Mouse (Mus musculus) ovary, postnatal 36 days (tissue): ENCODE results near the gene Neo1.
"Not testable (repeated sequence)": the region's sequence is repeated elsewhere in the genome, so short reads cannot be mapped to it uniquely, and the experiment has no call there.

Experiments used
- DNase-seq: peaks from one replicate; pipeline ENCODE4 v3.0.0; 2022; ENCODE audit warnings: low spot score, mixed read lengths

Neo1 gene

DNA sequence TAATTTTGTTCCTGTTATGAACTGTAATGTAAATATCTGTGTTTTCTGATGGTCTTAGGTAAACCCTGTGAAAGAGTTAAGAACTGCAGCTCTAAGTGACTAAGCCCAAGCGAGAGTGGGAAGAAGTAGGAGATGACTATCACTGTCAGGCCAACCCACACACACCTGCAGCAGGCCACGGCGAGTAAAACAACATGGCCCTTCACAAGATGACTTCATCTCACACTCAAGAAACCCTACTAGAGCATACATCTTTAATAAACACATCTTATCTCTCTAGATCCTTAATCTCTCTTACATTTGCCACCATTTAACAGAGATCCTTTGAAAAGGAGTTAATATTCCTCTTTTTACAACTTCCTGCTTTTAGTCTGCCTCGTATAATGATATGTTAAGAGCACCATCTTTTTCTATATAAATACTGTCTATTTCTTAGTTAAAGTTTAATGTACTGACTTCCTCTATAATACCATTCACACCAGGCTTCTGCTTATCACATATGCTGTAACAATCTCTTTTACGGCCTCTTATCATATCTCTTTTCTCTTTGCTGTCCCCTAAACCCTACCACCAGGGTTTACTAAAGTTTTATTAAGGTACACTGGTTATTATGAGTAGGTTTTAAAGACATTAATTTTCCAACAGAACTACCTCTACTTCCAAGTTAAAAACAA, 46.8 kb downstream of the Neo1 start:
- DNase-seq = no peak

DNA sequence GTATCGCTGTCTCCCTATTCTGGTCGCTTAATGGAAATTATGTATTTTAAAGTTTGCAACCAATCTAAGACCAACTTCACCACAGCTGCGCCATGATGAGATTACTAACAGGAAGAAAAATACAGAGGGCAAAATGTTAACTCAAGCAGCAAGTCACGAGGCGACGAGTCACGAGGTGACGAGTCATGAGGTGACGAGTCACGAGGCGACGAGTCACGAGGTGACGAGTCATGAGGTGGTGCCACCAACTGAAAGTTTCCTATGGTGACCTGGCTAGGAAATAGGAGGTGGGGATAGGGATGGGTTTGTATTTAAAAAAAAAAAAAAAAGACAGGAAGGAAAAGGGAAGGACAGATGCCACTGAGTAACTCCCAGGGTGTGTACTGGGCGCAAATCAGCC, 57.2 kb downstream of the Neo1 start:
- no peak for DNase-seq

DNA sequence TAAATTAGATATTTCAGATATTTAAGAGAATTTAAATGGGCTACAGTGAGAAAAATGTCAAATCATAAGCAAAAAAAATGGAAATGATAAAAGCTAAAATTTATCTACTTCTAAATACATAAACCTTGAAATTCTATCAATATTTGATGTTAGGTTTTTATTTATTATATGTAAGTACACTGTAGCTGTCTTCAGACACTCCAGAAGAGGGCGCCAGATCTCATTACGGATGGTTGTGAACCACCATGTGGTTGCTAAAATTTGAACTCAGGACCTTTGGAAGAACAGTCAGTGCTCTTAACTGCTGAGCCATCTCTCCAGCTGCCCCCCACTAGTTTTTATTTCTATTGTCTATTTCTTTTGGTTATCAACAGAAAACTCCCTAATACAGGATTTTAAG, 65.1 kb downstream of the Neo1 start:
- not testable (repeated sequence) for DNase-seq

DNA sequence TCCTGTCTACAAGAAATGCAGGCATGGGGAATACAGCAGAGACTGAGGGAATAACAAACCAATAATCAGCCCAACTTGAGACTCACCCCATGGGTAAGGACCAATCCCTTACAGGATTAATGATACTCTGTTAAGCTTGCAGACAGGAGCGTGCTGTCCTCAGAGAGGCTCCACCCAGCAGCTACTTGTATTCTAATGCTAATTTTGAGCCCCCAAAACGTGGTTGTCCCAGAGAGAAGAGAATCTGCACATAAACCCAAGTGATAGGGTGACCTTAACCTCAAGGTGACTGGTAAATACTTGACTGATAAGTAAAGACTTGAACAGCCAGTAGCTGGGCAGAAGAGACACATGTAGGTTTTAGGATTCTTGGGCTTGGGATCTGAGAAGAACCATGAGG, 68.9 kb downstream of the Neo1 start:
- no peak for DNase-seq

DNA sequence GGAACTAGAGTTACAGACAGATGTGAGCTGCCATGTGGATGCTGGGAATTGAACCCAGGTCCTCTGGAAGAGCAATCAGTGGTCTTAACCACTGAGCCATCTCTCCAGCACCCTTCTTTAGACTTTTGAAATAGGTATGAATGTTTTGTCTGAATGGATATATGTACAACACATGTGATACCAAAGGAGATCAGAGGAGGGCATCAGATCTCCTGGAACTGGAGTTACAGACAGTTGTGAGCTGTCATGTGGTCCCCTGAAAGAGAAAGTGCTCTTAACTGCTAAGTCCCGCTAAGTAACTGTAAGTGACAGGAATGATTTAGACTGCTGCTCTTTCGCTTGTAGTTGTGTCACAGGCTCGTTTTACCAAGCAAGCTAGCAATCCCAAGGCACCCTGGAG, 80.7 kb downstream of the Neo1 start:
- DNase-seq = no peak

DNA sequence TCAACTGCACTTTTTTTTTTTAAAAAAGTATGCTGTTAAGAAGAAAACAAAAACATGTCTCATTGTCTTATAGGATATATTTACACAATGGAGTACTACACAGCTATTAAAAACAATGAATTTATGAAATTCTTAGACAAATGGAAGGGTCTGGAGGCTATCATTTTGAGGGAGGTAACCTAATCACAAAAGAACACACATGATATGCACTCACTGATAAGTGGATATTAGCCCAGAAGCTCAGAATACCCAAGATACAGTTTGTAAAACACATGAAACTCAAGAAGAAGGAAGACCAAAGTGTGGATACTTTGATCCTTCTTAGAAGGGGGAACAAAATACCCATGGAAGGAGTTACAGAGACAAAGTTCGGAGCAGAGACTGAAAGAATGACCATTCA, 90.3 kb downstream of the Neo1 start:
- not testable (repeated sequence) for DNase-seq

DNA sequence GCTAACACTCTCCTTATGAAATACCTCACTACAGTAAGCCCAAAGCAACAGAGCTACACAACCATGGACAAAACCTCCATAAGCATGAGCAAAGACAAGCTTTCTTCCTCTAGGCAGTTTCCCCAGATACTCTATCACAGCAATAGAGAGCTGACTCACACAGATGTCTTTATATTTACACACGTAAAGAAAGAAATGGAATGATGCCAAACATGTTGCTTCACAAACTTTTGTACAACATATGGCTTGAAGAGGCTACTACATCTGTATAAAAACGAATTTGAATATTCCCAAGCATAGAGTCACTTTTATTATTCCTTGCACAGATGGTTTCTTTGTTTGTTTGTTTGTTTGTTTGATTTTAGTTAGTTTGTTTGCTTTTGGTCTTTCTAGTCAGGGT, 101.5 kb downstream of the Neo1 start:
- no peak for DNase-seq

DNA sequence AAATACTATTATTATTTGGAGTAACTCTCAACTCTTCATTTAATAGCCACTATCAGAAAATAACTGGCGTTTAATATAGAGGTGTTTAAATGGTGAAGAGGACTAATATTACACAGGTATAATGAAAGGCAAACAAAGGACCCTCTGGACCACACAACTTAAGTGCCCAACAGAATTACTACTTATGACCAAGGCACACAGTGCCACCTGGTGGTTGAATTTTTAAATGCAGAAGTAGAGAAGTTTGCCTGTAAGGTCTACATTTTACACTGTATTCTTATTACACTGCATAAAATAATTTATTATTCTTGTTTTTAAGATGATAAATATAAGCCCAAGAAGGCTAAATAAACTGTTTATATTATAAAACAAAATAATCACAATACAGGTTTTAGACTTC, 108.1 kb downstream of the Neo1 start:
- DNase-seq = no peak

DNA sequence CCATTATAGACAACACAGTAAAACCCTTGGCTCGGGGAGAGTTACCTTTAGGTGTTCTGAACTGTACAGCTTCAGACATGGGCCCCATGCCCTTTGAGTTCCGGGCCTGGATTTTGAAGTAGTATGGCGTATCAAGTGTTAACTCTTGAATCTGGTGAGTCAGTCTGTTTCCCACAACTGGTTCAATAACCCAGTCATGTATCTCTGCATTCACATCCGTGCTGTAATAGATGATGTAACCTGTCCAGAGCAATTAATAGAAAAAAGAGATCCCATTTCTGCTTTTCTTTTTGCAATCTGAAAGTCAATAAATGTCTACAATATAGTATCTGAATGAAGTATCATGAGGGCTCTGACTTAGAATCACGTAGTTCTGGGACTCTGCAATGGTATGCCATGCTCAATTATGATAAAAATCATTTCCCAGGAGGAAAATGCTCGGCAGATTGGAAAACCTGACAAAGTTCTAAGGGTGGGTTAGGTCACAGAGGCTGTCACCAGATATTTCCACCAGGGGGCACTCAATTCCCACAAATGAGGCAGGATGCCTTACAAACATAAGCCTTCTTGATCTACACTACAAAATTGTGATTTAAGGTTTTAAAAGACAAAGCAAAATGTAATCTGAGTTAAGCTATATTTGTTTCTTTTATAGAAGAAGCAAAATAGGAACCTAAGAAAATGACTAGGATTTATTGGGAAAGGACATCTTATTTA, 133.2 kb downstream of the Neo1 start:
- peak; percentile 17 for DNase-seq

DNA sequence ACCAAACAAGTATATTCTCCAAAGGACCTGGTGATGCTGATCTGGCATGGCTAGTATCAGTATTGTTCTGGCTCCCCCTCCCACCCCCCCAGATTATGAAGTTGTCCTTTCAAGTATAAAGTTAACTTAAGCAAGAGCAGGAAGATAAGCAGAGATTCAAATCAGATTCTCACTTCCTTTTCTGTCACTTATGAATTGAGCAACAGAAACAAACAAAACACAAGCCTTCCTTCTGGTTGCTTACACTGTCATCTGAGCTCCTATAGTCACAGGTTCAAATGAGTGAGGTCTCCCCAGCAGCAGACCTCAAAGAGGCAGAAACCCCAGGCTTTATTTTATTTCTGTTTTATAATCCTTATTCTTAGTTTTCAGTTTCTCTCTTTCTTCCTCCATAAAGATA, 136.6 kb downstream of the Neo1 start:
- DNase-seq = no peak

DNA sequence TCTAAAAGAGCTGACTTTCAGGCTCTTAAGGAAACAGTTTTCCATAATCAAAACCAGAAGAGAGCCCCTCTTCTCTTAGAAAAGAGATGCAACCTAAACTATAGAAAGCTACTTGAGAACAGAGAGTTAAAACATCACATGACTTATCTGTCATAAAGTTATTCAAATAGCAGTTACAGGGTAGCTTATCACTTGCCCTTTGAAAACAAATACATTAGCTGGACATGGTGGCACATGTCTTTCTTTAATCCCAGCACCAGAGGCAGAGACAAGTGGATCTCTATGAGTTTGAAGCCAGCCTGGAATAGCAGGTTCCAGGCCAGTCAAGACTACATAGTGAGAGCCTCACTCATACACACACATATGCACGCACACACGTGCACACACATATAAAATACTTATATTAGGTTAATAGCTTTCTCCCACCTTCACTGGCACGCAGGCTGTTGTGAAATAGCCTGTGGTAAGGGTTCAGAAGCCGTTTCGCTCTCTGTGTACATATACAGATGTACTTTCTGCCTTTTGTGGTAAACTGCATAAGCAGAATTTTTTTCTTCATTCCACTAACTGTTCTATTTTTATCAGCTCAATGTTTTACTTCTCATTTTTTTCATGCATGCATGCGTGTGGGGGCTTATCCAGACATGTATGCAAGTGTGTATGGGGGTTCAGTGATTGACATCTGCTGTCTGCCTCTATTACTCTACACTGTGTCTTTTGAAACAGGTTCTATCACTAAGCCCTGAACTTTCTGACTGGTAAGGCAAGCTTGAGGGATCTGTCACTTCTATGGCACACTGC, 144.2 kb downstream of the Neo1 start:
- no peak for DNase-seq

DNA sequence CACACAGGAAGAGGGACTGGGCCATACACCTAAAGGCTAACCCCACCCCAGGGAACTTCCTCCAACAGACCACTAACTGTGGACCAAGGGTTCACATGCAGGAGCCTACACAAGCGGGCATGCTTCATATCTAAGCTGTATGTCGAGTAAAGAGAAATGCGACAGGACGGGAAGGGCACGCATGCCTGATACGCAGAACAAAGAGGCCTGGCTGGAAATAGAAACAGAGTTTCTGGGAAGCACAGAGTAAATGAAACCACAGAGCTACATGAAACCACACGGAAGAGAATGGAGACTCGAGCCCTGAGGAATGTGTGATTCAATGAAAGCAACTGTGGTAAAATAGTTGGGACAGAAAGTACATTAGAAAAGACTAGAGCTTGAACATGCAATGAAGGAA, 145.3 kb downstream of the Neo1 start:
- DNase-seq = no peak

DNA sequence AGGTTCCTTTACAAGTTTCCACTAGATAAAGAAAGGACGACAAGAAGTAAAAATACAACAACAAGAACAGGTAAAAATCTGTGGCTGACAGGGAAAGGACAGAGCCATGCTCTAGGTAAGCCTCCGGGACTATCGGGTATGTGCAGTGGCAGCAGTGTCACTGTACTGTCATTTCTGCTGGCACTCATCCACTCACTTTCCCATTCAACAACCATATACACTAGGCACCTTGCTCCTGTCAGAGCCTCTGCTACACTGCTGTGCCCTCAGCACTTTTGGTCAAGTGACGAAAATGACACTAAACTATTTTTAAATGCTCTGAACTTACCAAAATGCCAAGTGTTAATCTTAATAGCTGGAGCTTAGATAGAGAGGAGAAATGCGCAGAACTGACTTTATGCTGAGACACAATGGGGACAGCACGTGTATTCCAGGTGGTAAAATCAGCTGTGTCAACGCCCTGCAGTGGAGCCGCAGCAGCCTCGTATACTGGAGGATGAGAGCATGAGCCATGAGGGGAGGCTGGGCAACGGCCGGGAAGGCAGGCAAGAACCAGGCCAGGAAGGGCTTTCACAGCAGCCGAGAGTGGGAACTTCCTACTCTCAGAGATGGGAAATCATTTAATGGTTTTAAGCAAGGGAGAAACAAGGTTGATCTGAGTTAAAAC, 146.3 kb downstream of the Neo1 start:
- DNase-seq = no peak

DNA sequence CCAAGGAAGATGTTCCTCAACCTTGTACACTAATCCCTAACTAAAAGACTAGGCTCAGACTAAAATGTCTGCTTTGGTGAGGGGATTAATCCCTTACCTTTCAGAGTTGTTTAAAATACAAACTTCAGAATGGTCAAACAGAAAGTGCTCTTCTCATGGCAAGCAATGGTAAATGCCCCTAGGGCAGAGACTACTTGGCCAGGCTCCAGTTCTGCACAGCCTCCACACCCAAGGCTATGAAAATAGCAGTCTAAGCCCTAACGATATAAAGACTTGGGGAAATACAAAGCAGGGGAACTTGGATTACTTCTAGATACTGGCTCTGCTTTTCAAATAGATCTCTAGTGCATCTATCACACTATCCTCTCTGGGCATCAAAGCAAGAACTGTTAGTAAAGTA, 153.6 kb downstream of the Neo1 start:
- DNase-seq = no peak

DNA sequence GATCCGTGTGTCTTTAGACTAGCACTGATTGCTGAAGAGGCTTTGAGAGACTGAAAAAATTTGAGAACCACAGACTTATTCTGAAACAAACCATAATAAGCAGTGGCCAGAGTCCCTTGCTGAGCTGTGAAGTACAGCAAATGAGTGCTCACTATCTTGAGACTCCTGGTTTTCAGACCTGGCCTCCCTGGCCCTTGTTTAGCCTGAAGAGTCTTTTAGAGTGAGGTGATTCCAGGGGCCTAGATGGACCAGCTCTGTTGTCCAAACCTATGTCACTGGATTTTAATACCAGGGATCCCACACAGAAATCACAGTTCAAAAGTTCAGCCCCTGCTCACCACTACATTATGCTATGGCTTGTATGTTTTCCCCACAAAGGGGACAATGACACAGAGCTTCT, 156.4 kb downstream of the Neo1 start:
- DNase-seq = no peak

DNA sequence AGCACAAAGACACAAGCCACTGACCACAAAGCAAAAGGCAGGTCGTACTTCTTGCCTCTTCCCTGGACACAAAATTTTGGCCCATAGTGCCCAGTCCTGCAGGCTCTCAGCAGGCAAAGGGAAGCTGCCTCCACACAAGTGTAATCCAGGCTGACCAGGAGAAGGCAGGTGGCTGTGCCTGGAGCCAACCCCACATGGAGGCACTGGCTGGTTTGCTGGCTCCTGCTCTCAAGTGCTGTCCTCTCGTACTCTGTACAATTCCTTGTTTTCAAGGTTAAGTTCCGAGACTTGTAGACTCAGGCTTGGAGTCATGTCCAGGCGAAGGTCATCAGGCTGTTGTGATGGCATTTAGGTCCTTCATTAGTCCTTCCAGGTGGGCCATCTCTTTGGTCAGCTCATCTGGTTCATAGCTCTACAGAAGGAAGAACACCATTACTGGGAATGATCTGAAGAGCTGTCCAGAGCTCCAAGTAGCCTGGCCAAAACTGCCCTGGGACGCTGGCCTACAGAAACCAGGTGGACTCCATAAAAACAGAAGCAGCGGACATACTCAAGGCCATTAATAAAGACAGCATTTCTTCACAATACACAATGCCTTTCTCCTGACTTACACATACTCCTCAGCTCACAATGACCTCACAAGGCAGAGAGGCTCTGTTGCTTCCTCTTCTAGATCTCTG, 159.2 kb downstream of the Neo1 start:
- no peak for DNase-seq

DNA sequence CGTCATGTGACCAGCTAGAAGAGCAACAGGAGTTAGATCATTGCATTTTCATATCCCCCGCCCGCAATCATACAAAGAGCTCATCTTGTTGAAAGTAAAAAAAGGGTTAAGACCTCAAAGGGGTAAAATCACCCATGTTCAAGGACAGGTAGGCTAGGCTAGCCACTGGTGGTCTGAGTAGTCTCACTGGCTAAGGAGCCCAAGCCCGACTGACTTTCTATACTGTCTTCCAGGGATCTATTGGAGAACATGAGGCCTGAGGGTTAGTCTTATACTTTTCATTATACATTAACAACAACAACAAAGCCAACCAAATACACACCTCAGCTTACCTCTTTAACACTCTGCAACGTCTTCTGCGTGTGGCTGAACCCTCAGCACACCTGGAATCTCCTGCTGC, 160.8 kb downstream of the Neo1 start:
- no peak for DNase-seq

DNA sequence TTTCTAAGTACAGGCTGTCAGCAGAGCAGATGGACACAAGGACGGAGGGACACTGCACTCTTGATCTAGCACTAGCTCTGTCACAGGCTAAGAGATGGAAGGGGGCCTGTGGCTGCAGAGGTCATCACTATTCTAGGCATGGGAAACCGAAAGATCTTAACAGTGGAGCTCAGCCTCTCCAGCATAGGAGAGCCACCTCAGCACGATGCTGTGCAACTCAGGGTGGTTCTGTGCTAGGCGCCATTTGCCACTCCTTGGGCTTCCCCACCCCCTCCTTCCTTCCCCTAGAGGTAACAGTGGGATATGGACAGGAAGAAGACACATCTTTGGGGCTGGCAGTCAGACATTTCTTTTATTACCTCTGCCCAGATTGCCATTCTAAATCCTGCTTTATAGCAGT, 161.9 kb downstream of the Neo1 start:
- no peak for DNase-seq

DNA sequence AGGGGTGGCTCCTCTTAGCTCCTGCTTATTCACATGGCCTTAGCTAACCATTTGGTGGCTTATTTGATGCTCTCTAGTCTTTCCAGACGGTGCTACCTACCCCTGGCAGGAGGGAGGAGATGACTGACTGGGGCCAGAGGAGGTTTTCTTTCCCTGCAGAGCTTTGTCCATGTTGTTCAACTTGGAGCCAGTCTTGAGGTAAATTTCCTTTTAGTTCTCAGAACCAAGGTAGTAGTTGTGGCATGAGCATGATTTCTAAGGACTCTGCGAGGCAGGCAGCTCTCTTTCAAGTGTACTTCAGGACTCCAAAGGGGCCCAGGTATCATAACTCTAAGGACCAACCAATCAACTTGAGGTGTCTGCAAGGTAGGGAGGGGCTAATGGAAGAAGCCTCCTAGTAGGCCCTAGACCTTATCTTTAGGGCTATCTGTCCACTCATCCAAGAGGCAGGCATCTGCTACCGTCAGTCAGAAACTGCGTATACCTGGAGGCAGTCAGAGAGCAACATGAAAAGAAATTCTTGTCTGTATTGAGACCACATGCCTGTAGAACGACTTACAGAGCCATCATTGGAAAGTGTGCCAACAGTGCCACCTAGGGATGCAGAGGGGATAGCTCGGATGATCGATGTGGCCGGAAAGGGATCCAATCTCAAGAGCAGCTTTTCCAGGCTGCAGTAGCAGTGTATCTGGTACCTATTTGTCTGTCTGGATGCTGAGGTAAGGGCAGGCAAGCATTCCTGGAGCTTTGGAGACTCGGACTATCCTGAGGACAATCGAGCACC, 162.5 kb downstream of the Neo1 start:
- DNase-seq = peak; percentile 36

DNA sequence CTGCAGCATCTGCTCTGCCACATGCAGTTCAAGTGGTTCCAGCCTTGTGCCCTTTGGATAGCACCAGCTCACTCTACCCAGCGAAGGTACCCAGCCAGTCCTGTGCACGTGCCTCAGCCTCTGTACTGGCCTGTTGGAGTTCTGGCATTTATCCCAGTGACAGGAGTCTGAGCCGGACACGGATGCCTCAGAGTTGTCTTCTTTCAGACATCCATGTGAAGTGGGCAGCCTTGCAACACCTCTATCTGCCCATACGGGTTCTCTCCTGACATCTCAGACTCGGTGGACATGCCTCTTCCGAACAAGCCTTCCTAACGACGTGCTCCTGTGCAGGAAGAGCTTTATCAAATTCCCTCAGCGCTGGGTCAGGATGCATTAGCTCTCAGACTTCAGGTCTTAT, 165.1 kb downstream of the Neo1 start:
- DNase-seq = no peak

DNA sequence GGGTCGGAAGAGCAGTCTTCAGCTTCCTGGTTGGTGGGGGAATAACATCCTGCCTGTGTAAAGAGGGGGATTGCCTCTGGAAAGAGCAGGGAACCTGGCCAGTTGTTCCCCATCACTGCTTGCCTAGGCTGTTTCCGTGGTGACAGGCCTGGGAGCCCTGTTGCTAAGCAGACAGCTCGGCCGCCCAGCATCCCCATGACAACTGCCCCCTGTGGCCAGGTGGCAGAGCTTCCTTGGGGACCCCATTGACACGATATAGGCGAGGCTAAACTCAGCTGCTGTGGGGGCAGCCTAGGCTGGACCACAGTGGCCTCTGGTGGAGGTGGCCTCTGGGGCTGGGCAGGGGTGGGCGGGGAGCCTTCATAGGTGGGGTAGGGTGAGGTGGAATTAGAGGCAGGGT, 172.4 kb downstream of the Neo1 start:
- DNase-seq = no peak
